Mouse (Mus musculus): Measurements from ENCODE around the gene Spata32. TPM values are rescaled to one million over a fixed set of nuclear protein-coding genes. Genes with fewer than 3 reads are reported as not detected.
A peak's percentile ranks its signal among the peaks of the same experiment; 100 is the strongest.

Gene Spata32
- total and polyA plus RNA-seq, 3 experiments, result not detected

DNA sequence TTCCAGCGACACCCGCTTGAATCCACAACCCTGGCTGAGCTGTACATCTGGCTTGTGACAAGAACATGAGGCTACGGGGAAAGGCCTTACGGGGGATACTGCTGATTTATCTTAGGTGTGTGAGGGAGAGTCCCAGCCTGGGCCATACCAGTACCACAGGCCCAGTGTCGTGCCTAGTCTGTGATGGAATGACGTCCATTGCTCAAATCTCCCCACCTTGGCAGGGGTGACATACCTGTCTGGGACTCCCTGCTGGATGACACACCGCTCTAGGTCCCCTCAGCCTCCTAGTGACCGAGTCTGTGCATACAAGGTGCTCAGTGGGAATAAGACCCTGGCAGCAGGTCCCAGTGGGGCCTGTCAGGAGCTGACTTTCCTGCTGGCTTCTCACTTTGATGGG, 39.5 kb downstream of the Spata32 start:
- in situ Hi-C loops (cut with MboI; ENCODE audit: low pct_ligation_motif_present, low pct_unique_long_range_greater_than_20kb, low sequenced_read_pairs), result no loop called here
- TF ChIP-seq NELFE (IDR thresholded peaks at IDR 0.05; ENCODE audit: low read depth, low read length) (0 out of 2 replicates have a peak, but pooled peaks have one; percentile 0), TBP (conservative IDR thresholded peaks at IDR 0.05; ENCODE audit: low read depth, low read length) (no peak), MAZ (IDR thresholded peaks at IDR 0.05; ENCODE audit: low read depth, low read length) (no peak), BHLHE40 (IDR thresholded peaks at IDR 0.05; ENCODE audit: low read depth, low read length) (no peak)
- Histone ChIP-seq H3K36me3 (replicated peaks in 1 of 2; ENCODE audit: control insufficient read depth in 1 of 2, insufficient read depth in 1 of 2, low read length in 1 of 2) (peaks cover 37 to 47% of the 10 kb centered on the region in 2 experiments), H3K9me3 (replicated peaks; ENCODE audit: low read length) (no peaks in the 10 kb centered on the region), H3K9ac (ENCODE audit: insufficient read depth, low read depth) (peak overlapping the region; percentile 60; the same call in 1 of the 2 replicates), H3K27me3 (replicated peaks) (no peaks in the 10 kb centered on the region), H3K4me2 (ENCODE audit: insufficient read depth, low read depth, poor library complexity, severe bottlenecking) (no peak overlapping the region), H3K4me3 (replicated peaks in 1 of 3; ENCODE audit: low read depth in 2 of 3, low read length in 2 of 3, poor library complexity in 1 of 3) (peak overlapping the region in 1 of 3 experiments; percentile 3), H3K27ac (ENCODE audit: insufficient read depth, low read depth) (peak overlapping the region; percentile 92; the same call in 1 of the 2 replicates), H3K79me2 (replicated peaks; ENCODE audit: control insufficient read depth, extremely low read depth, insufficient read depth, poor library complexity, severe bottlenecking) (peaks cover 52% of the 10 kb centered on the region), H3K4me1 (ENCODE audit: control insufficient read depth in 1 of 2, insufficient read depth in 2 of 2) (peaks cover 30 to 75% of the 10 kb centered on the region in 2 experiments)
- dilution Hi-C loops (cut with MboI; ENCODE audit: extremely low pct_ligation_motif_present, extremely low pct_unique_long_range_greater_than_20kb, low sequenced_read_pairs), result no loop called here
- DNase-seq (ENCODE audit: extremely low read depth), result peak; percentile 18

DNA sequence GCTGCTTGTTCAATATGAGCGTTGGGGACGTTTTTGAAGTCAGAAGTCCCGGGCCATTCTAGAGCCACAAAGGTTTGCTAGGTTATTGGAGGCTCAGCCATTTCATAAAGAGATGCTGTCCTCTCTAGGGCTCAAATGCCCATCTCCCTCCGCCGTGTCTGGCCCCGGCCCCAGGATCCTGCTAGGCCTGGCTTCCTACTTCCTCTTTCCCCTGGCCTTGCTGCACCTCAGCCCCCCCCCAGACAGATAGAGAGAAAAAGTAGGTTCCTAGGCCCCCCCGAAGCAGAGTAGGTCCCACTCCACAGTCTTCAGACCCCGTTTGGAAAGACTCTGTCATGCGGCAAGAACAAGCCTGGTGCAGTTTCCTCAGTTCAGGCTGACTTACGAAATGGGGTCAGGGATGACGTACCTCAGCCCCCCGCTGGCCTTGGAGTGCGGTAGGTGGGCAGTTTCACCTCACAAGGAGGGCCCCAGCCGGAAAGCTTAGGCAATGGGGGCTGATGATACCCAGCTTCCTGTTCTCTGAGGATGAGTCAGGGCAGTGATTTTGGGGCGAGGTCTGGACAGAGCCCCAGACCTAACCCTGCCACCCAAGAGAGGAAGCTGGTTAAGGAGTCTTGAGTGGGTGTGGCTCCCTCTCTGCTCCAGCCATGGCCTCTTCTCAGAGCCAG, 40.3 kb downstream of the Spata32 start:
- H3K9ac ChIP-seq (ENCODE audit: insufficient read depth, low read depth), result peak overlapping the region; percentile 60
- TF ChIP-seq EP300 (IDR thresholded peaks at IDR 0.05; ENCODE audit: low read length) (peak; percentile 35; the same call in 1 of the 2 replicates), TCF12 (IDR thresholded peaks at IDR 0.05; ENCODE audit: low read depth, low read length) (peak; percentile 27; the same call in 1 of the 2 replicates), BHLHE40 (IDR thresholded peaks at IDR 0.05; ENCODE audit: low read depth, low read length) (0 out of 2 replicates have a peak, but pooled peaks have one; percentile 45), JUN (IDR thresholded peaks at IDR 0.05; ENCODE audit: insufficient read depth, low read depth, low read length) (0 out of 2 replicates have a peak, but pooled peaks have one; percentile 8), USF1 (IDR thresholded peaks at IDR 0.05; ENCODE audit: low read depth, low read length) (no peak), UBTF (IDR thresholded peaks at IDR 0.05; ENCODE audit: low read depth, low read length) (peak; percentile 40; the same call in 1 of the 2 replicates), POLR2A (IDR thresholded peaks at IDR 0.05; ENCODE audit: low read depth, low read length) (peak; percentile 33; the same call in 1 of the 2 replicates), ELF1 (IDR thresholded peaks at IDR 0.05; ENCODE audit: low read depth, low read length) (peak; percentile 60; the same call in 1 of the 2 replicates), IRF4 (IDR thresholded peaks at IDR 0.05; ENCODE audit: low read depth, low read length) (no peak; the same call in 1 of the 2 replicates), MAFK (IDR thresholded peaks at IDR 0.05; ENCODE audit: insufficient replicate concordance, low read length) (no peak)
- H3K4me2 ChIP-seq (ENCODE audit: insufficient read depth, low read depth, poor library complexity, severe bottlenecking), result peak overlapping the region; percentile 93
- peak; percentile 65 for DNase-seq (ENCODE audit: extremely low read depth)
- in situ Hi-C loops (cut with MboI; ENCODE audit: low pct_ligation_motif_present, low pct_unique_long_range_greater_than_20kb, low sequenced_read_pairs), result no loop called here
- peaks cover 35 to 44% of the 10 kb centered on the region in 2 experiments for H3K36me3 ChIP-seq (replicated peaks in 1 of 2; ENCODE audit: control insufficient read depth in 1 of 2, insufficient read depth in 1 of 2, low read length in 1 of 2)
- H3K4me3 ChIP-seq (replicated peaks in 1 of 3; ENCODE audit: low read depth in 2 of 3, low read length in 2 of 3, poor library complexity in 1 of 3), result peak overlapping the region; percentile 18 to 51 (median 39)
- H3K9me3 ChIP-seq (replicated peaks; ENCODE audit: low read length), result no peaks in the 10 kb centered on the region
- no peaks in the 10 kb centered on the region for H3K27me3 ChIP-seq (replicated peaks)
- dilution Hi-C loops (cut with MboI; ENCODE audit: extremely low pct_ligation_motif_present, extremely low pct_unique_long_range_greater_than_20kb, low sequenced_read_pairs), result no loop called here
- peaks cover 34 to 83% of the 10 kb centered on the region in 2 experiments for H3K4me1 ChIP-seq (ENCODE audit: control insufficient read depth in 1 of 2, insufficient read depth in 2 of 2)
- peaks cover 60% of the 10 kb centered on the region for H3K79me2 ChIP-seq (replicated peaks; ENCODE audit: control insufficient read depth, extremely low read depth, insufficient read depth, poor library complexity, severe bottlenecking)
- H3K27ac ChIP-seq (ENCODE audit: insufficient read depth, low read depth), result peak overlapping the region; percentile 92

Measured in CH12.LX (cell line).